Mouse (Mus musculus): ENCODE measurements around the gene Arpc4. TPM values are rescaled to one million over a fixed set of nuclear protein-coding genes. Genes with fewer than 3 reads are reported as not detected.
A peak's percentile ranks its signal among the peaks of the same experiment; 100 is the strongest.

Gene Arpc4
- polyA plus RNA-seq, 1 experiment from 2014 or later, result 393 TPM

DNA sequence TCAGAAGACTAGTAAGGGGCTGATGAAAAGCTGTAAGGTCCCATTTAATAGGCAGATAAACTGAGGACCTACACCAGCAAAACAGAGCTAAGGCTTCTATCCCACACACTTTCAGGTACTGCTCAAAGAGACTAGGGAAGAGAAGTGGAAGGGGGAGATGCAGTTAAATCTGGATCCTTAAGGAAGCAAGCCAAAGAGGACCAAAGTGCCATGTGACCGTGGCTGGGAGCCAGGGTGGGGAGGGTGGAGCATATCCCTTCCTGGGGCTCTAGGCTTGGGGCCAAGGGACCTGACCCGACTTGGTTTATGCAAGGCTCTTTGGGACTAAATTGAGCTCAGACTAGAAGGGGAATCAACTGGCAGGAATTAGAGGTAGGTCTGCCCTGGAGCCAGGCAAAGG is 33.6 kb upstream of the Arpc4 start:
- Histone ChIP-seq H3K27me3 (no peaks in the 10 kb centered on the region), H3K9ac (replicated peaks) (peak overlapping the region; percentile 91; the same call in 1 of the 2 replicates), H3K27ac (no peak overlapping the region), H3K4me1 (replicated peaks) (peaks cover 28% of the 10 kb centered on the region), H3K36me3 (peaks cover 9% of the 10 kb centered on the region), H3K4me2 (replicated peaks) (peak overlapping the region; percentile 86), H3K9me3 (no peaks in the 10 kb centered on the region), H3K4me3 (replicated peaks) (peak overlapping the region; percentile 63; the same call in 1 of the 2 replicates)
- 54% methylated on average over 2 of the region's 2 CpGs for WGBS
- ATAC-seq, result peak; percentile 16; the same call in 1 of the 2 replicates

DNA sequence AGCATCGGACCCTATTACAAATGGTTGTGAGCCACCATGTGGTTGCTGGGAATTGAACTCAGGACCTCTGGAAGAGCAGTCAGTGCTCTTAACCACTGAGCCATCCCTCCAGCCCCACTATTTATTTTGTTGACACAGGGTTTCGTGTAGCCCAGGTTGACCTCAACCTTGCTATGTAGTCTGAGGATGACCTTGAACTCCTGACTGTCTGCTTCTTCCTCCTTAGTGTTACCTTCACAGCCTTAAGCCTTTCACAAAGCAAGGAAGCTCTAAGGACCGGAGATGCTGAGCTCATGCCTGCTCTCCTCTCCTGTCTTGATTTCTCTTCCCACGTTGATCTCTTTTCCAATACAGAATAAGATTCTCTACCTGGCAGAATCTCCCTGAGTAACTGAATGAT is 31.0 kb upstream of the Arpc4 start:
- H3K4me1 ChIP-seq (replicated peaks), result peaks cover 23% of the 10 kb centered on the region
- H3K4me2 ChIP-seq (replicated peaks), result no peak overlapping the region
- H3K27me3 ChIP-seq, result no peaks in the 10 kb centered on the region
- no peaks in the 10 kb centered on the region for H3K36me3 ChIP-seq
- no peak overlapping the region for H3K4me3 ChIP-seq (replicated peaks)
- H3K9ac ChIP-seq (replicated peaks), result no peak overlapping the region
- H3K9me3 ChIP-seq, result no peaks in the 10 kb centered on the region
- no peak overlapping the region for H3K27ac ChIP-seq
- 82% methylated on average over 4 of the region's 4 CpGs for WGBS
- ATAC-seq, result no peak

GRCm38 (mm10) chr6:113350538-113350937 is 27.4 kb upstream of the Arpc4 start:
- ATAC-seq, result no peak
- Histone ChIP-seq H3K4me1 (replicated peaks) (no peaks in the 10 kb centered on the region), H3K4me2 (replicated peaks) (no peak overlapping the region), H3K27me3 (no peaks in the 10 kb centered on the region), H3K4me3 (replicated peaks) (no peak overlapping the region), H3K9ac (replicated peaks) (no peak overlapping the region), H3K36me3 (no peaks in the 10 kb centered on the region), H3K9me3 (no peaks in the 10 kb centered on the region), H3K27ac (no peak overlapping the region)

GRCm38 (mm10) chr6:113351161-113351560 is 26.8 kb upstream of the Arpc4 start:
- no peaks in the 10 kb centered on the region for H3K36me3 ChIP-seq
- no peak for ATAC-seq
- 94% methylated on average over 1 of the region's 1 CpGs for WGBS
- H3K4me1 ChIP-seq (replicated peaks), result no peaks in the 10 kb centered on the region
- no peak overlapping the region for H3K4me2 ChIP-seq (replicated peaks)
- H3K27me3 ChIP-seq, result no peaks in the 10 kb centered on the region
- no peak overlapping the region for H3K4me3 ChIP-seq (replicated peaks)
- no peak overlapping the region for H3K27ac ChIP-seq
- H3K9me3 ChIP-seq, result no peaks in the 10 kb centered on the region
- H3K9ac ChIP-seq (replicated peaks), result no peak overlapping the region

- ATAC-seq, result no peak
- 70% methylated on average over 10 of the region's 10 CpGs for whole genome bisulfite sequencing
- H3K4me3 ChIP-seq (replicated peaks), result no peak overlapping the region
- no peak overlapping the region for H3K27ac ChIP-seq
- H3K4me2 ChIP-seq (replicated peaks), result no peak overlapping the region
- no peaks in the 10 kb centered on the region for H3K36me3 ChIP-seq
- H3K9ac ChIP-seq (replicated peaks), result no peak overlapping the region
- no peaks in the 10 kb centered on the region for H3K4me1 ChIP-seq (replicated peaks)
- H3K9me3 ChIP-seq, result no peaks in the 10 kb centered on the region
- H3K27me3 ChIP-seq, result no peaks in the 10 kb centered on the region
Observed at GRCm38 (mm10) chr6:113351653-113352052, 26.3 kb upstream of the Arpc4 start.

DNA sequence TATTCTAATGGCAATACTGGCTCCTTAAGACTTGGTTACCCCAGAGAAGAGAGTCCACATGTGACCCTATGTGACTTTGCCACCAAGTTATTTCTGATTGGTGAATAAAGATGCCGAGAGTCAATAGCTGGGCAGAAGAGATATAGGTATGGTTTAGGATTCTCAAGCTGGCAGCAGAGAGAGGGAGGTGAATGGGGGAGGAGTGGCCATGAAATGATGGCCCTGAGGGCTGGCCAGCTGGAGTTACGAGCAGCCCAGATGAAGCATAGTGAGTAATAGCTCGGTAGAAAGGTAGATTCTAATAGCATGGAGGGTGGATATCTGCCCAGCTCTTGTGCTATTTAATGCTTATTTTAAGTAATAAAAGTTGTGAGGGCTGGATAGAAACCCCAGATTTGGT is 25.1 kb upstream of the Arpc4 start:
- no peaks in the 10 kb centered on the region for H3K4me1 ChIP-seq (replicated peaks)
- H3K4me3 ChIP-seq (replicated peaks), result no peak overlapping the region
- H3K4me2 ChIP-seq (replicated peaks), result no peak overlapping the region
- no peaks in the 10 kb centered on the region for H3K9me3 ChIP-seq
- no peak overlapping the region for H3K9ac ChIP-seq (replicated peaks)
- ATAC-seq, result no peak
- H3K27me3 ChIP-seq, result no peaks in the 10 kb centered on the region
- H3K27ac ChIP-seq, result no peak overlapping the region
- no peaks in the 10 kb centered on the region for H3K36me3 ChIP-seq
- 81% methylated on average over 3 of the region's 3 CpGs for WGBS

DNA sequence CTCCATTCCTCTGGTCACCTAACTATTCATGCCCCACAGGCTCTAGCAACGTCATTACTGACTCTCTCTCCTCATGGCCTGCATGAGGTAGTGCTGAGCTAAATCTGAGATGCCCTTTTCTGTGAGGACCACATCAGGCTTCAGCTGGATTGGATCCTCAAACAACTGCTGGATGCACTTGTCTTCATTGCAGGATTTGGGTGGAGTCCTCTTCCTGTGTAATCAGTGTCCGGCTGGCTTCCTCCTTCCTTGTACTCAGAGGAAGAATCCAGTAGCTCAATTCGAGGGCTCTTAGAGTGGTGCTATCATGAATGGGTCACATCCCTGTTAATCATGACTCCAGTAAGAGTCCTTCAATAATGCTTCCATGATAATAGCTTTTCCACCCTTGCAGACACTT is 24.2 kb upstream of the Arpc4 start:
- Histone ChIP-seq H3K4me1 (replicated peaks) (no peaks in the 10 kb centered on the region), H3K27ac (no peak overlapping the region), H3K9me3 (no peaks in the 10 kb centered on the region), H3K9ac (replicated peaks) (no peak overlapping the region), H3K36me3 (no peaks in the 10 kb centered on the region), H3K4me2 (replicated peaks) (no peak overlapping the region), H3K4me3 (replicated peaks) (no peak overlapping the region), H3K27me3 (no peaks in the 10 kb centered on the region)
- no peak for ATAC-seq
- WGBS, result 78% methylated on average over 3 of the region's 3 CpGs

GRCm38 (mm10) chr6:113361476-113361875 is 16.4 kb upstream of the Arpc4 start:
- Histone ChIP-seq H3K27me3 (no peaks in the 10 kb centered on the region), H3K4me1 (replicated peaks) (no peaks in the 10 kb centered on the region), H3K4me3 (replicated peaks) (no peak overlapping the region), H3K4me2 (replicated peaks) (no peak overlapping the region), H3K27ac (no peak overlapping the region), H3K9ac (replicated peaks) (no peak overlapping the region), H3K9me3 (no peaks in the 10 kb centered on the region), H3K36me3 (peaks cover 5% of the 10 kb centered on the region)
- WGBS, result 78% methylated on average over 4 of the region's 4 CpGs
- ATAC-seq, result no peak

DNA sequence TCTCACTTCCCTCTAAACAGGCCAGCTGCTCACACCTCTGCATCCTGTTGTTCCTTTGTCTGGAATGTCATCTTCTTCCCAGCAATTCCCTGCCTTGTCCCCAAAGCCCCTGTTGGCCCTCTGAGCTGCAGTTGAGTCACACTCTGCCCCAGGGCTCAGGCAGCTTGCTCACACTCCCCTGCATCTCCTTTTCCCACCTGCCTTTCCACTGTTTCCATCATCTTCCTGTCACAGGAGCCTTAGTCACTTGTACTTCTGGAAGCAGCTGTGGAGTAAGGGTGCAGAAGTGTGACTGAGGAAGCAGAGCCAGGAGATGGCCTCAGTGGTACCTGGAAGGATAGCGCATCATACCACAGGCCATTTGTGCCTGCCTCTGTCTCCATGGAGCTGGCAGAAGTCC is 15.7 kb upstream of the Arpc4 start:
- H3K9me3 ChIP-seq, result no peaks in the 10 kb centered on the region
- 100% methylated on average over 1 of the region's 1 CpGs for WGBS
- H3K36me3 ChIP-seq, result peaks cover 12% of the 10 kb centered on the region
- ATAC-seq, result no peak
- H3K9ac ChIP-seq (replicated peaks), result no peak overlapping the region
- no peak overlapping the region for H3K4me2 ChIP-seq (replicated peaks)
- no peak overlapping the region for H3K4me3 ChIP-seq (replicated peaks)
- no peaks in the 10 kb centered on the region for H3K27me3 ChIP-seq
- H3K4me1 ChIP-seq (replicated peaks), result no peaks in the 10 kb centered on the region
- no peak overlapping the region for H3K27ac ChIP-seq

DNA sequence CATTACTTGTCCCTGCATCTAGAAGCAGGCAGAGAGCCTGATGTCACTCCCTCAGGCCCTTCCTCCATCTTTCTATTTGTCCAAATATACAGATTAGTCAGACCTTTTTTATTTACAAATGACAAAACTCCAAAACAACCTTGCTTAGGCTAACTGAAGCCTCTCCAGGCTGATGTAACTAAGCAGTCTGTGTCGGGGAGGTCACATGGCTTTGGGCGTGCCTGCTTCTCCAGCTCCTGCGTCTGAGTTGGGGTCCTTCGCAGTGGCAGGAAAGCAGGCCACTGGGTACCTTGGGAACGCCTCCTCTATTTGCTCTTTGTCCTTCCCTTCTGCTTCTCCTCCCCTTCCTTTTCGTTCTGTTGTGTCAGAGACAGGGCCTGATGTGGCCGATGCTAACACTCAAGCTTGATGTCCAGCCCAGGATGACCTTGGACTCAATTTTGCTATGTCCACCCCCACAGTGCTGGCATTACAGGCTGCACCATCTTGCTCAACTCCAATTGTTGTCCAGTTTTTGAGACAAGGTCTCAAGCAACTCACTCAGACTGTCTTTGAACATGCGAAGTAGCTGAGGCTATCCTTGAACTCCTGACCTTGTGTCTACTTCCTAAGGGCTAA is 13.3 kb upstream of the Arpc4 start:
- no peak for ATAC-seq
- no peak overlapping the region for H3K27ac ChIP-seq
- peaks cover 31% of the 10 kb centered on the region for H3K36me3 ChIP-seq
- H3K4me1 ChIP-seq (replicated peaks), result no peaks in the 10 kb centered on the region
- H3K27me3 ChIP-seq, result no peaks in the 10 kb centered on the region
- H3K9ac ChIP-seq (replicated peaks), result no peak overlapping the region
- 71% methylated on average over 8 of the region's 8 CpGs for WGBS
- no peak overlapping the region for H3K4me2 ChIP-seq (replicated peaks)
- no peak overlapping the region for H3K4me3 ChIP-seq (replicated peaks)
- no peaks in the 10 kb centered on the region for H3K9me3 ChIP-seq

DNA sequence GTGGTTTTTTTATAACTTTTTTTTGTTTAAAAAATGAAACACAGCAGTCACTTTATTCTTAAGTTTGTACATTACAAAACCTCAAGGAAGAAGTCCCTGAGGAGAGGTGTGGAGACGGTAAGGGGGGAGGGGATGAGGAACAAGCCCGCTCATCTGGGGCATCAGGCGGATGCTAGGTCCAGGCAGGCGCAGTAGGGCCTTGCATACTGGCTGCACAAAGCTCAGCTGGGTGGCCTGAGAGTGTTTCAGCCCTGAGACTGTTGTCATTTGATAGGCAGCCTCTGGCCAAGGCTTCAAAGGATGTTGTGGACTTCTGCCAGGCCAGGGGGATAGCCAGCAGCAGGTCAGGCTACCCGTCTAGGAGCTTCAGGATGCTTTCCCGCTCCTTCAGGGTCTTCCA is 11.3 kb upstream of the Arpc4 start:
- no peak overlapping the region for H3K9ac ChIP-seq (replicated peaks)
- WGBS, result 94% methylated on average over 6 of the region's 6 CpGs
- no peak for ATAC-seq
- H3K4me1 ChIP-seq (replicated peaks), result no peaks in the 10 kb centered on the region
- no peaks in the 10 kb centered on the region for H3K9me3 ChIP-seq
- no peak overlapping the region for H3K4me2 ChIP-seq (replicated peaks)
- H3K27me3 ChIP-seq, result no peaks in the 10 kb centered on the region
- H3K36me3 ChIP-seq, result peaks cover 51% of the 10 kb centered on the region
- H3K4me3 ChIP-seq (replicated peaks), result no peak overlapping the region
- H3K27ac ChIP-seq, result no peak overlapping the region

GRCm38 (mm10) chr6:113367574-113367973 is 10.3 kb upstream of the Arpc4 start:
- H3K4me1 ChIP-seq (replicated peaks), result no peaks in the 10 kb centered on the region
- no peak overlapping the region for H3K4me3 ChIP-seq (replicated peaks)
- H3K27ac ChIP-seq, result no peak overlapping the region
- H3K9me3 ChIP-seq, result no peaks in the 10 kb centered on the region
- ATAC-seq, result no peak
- H3K4me2 ChIP-seq (replicated peaks), result no peak overlapping the region
- no peaks in the 10 kb centered on the region for H3K27me3 ChIP-seq
- H3K9ac ChIP-seq (replicated peaks), result no peak overlapping the region
- WGBS, result 100% methylated on average over 1 of the region's 1 CpGs
- H3K36me3 ChIP-seq, result peaks cover 60% of the 10 kb centered on the region

DNA sequence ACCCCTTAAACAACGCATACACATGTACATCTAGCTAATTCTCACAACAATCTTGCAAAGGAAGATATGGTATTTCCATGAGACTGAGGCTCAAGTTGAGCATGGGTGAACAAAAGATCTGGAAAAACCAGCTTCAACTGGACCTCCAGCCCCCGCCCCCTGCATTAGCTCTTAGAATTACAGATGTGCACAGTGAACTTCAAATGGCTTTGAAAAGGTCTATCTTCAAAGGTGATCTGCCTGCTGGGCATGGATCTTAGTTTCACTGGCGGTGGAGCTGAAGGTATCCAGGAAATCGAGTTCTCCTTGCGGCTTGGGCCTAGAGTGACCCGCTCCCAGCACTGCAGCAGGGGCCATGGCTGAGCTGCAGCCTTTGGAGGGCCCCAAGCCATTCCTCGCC is 9.8 kb upstream of the Arpc4 start:
- Histone ChIP-seq H3K27ac (no peak overlapping the region), H3K9me3 (no peaks in the 10 kb centered on the region), H3K4me1 (replicated peaks) (no peaks in the 10 kb centered on the region), H3K27me3 (no peaks in the 10 kb centered on the region), H3K4me2 (replicated peaks) (no peak overlapping the region), H3K4me3 (replicated peaks) (no peak overlapping the region), H3K9ac (replicated peaks) (no peak overlapping the region), H3K36me3 (peaks cover 66% of the 10 kb centered on the region)
- no peak for ATAC-seq
- 94% methylated on average over 7 of the region's 7 CpGs for WGBS
